In genomic region chr1:155636648-155637047, GRCm38 (mm10) we compare ENCODE assay signal across 15 mouse cellular contexts.
"Had no signal": no experiment of that assay in that cellular context is flagged by ENCODE, and none has a peak within 500 bp of the region (broad histone marks: within the 10 kb centered on the region; RNA-seq: fewer than 3 reads in every experiment).

No protein-coding gene starts in this region.

- H3K4me1 ChIP-seq: neural tube, embryonic 15.5 days; stomach, embryonic 15.5 days had no signal

- H3K4me3 ChIP-seq: neural tube, embryonic 15.5 days; stomach, embryonic 15.5 days had no signal

- H3K4me2 ChIP-seq: neural tube, embryonic 15.5 days; stomach, embryonic 15.5 days had no signal

- DNase-seq: retina, postnatal 1 day; right cerebral cortex, adult 18-20 months; right cerebral cortex, postnatal 14 days; right cerebral cortex, postnatal 25 days; right cerebral cortex, postnatal 4 days; spleen, adult 18-20 months; thymus, adult 18-20 months; thymus, adult 2 months; thymus, postnatal 14 days; thymus, postnatal 25 days; thymus, postnatal 36 days; thymus, postnatal 4 days had no signal

- H3K36me3 ChIP-seq: neural tube, embryonic 15.5 days; stomach, embryonic 15.5 days had no signal

- H3K9ac ChIP-seq: neural tube, embryonic 15.5 days; stomach, embryonic 15.5 days had no signal

- H3K27ac ChIP-seq: neural tube, embryonic 15.5 days; stomach, embryonic 15.5 days; stomach, postnatal 0 days had no signal

- H3K9me3 ChIP-seq: neural tube, embryonic 15.5 days; stomach, embryonic 15.5 days had no signal

- H3K27me3 ChIP-seq: neural tube, embryonic 15.5 days; stomach, embryonic 15.5 days had no signal
